Mouse (Mus musculus) stomach, postnatal 0 days (tissue): ENCODE results near the gene Gbf1. TPM values are rescaled to one million over a fixed set of nuclear protein-coding genes. Genes with fewer than 3 reads are reported as not detected.

ENCODE experiments used
- ATAC-seq: fragments of 200-750 bp; cut with Nextera tagmentation; 2 replicates; pipeline ENCODE4 v1.8.0; 2017; ENCODE audit not compliant: low FRiP score, low TSS enrichment
- DNase-seq: peaks from one replicate; pipeline ENCODE4 v3.0.0-alpha.2; 2016; ENCODE audit warnings: low spot score
- H3K27ac ChIP-seq: fragments of 300-500 bp; sonication (generic); replicated peaks from 2 replicates; pipeline ENCODE4 v1.5.1; 2014; ENCODE audit warnings: mild to moderate bottlenecking, control low read depth
- H3K27me3 ChIP-seq: fragments of 300-500 bp; sonication (generic); 2 replicates; pipeline ENCODE4 v1.6.1; 2014; ENCODE audit warnings: low read length; ENCODE audit not compliant: control insufficient read depth, insufficient read depth
- H3K36me3 ChIP-seq: fragments of 300-500 bp; sonication (generic); 2 replicates; pipeline ENCODE4 v1.6.1; 2014; ENCODE audit warnings: low read length, mixed read lengths; ENCODE audit not compliant: control insufficient read depth, insufficient read depth
- H3K4me1 ChIP-seq: fragments of 300-500 bp; sonication (generic); replicated peaks from 2 replicates; pipeline ENCODE4 v1.6.1; 2014; ENCODE audit warnings: antibody characterized with exemption; ENCODE audit not compliant: control insufficient read depth, insufficient read depth
- H3K4me2 ChIP-seq: fragments of 300-500 bp; sonication (generic); replicated peaks from 2 replicates; pipeline ENCODE4 v1.6.1; 2014; ENCODE audit warnings: low read depth, mild to moderate bottlenecking, control low read depth, moderate library complexity
- H3K4me3 ChIP-seq: fragments of 300-500 bp; sonication (generic); 2 replicates; pipeline ENCODE4 v1.5.1; 2014; ENCODE audit warnings: low read depth, low read length, control low read depth
- H3K9ac ChIP-seq: fragments of 300-500 bp; sonication (generic); 2 replicates; pipeline ENCODE4 v1.6.1; 2014; ENCODE audit warnings: mild to moderate bottlenecking, low read length, control low read depth, mixed read lengths
- H3K9me3 ChIP-seq: fragments of 300-500 bp; sonication (generic); 2 replicates; pipeline ENCODE4 v1.6.1; 2016; ENCODE audit warnings: low read length; ENCODE audit not compliant: control insufficient read depth
- CTCF ChIP-seq: IDR thresholded peaks from 2 replicates; pipeline ENCODE4 v1.5.1; 2016; ENCODE audit warnings: antibody characterized with exemption, low read depth, mild to moderate bottlenecking, moderate library complexity
- EP300 ChIP-seq: optimal IDR thresholded peaks from 2 replicates; pipeline ENCODE3; 2016; ENCODE audit warnings: antibody characterized with exemption
- WGBS: fragments of 180-500 bp; shearing (Covaris S2); extraction: QIAGEN DNeasy Blood & Tissue Kit; methylation state at CpG from one replicate; pipeline ENCODE4 v1.1.7; 2014; 5-methylcytosine and 5-hydroxymethylcytosine counted together
- polyA plus RNA-seq: library from polyadenylated mRNA; unstranded; fragments of >200 nt; fragmentation: Nextera tagmentation; extraction: Ambion mirVana; gene quantifications from 2 replicates; pipeline ENCODE4 v1.2.1, GENCODE M21; 2015

The Gbf1 gene
- polyA plus RNA-seq, 1 experiment from 2014 or later = 29.0 TPM

GRCm38 (mm10) chr19:46177046-46177445 is 24.7 kb downstream of the Gbf1 start:
- H3K4me2 ChIP-seq = no peak overlapping the region
- DNase-seq (no peak), ATAC-seq (no peak)
- TF ChIP-seq EP300 (no peak), CTCF (no peak)
- no peaks in the 10 kb centered on the region for H3K9me3 ChIP-seq
- H3K27ac ChIP-seq = no peak overlapping the region
- H3K9ac ChIP-seq = no peak overlapping the region
- no peaks in the 10 kb centered on the region for H3K4me1 ChIP-seq
- H3K36me3 ChIP-seq = no peaks in the 10 kb centered on the region
- 32% methylated on average over 5 of the region's 5 CpGs for WGBS
- H3K27me3 ChIP-seq = no peaks in the 10 kb centered on the region
- no peak overlapping the region for H3K4me3 ChIP-seq

- Histone ChIP-seq H3K27me3 (no peaks in the 10 kb centered on the region), H3K9ac (no peak overlapping the region), H3K4me2 (no peak overlapping the region), H3K9me3 (no peaks in the 10 kb centered on the region), H3K4me3 (no peak overlapping the region), H3K4me1 (no peaks in the 10 kb centered on the region), H3K36me3 (no peaks in the 10 kb centered on the region), H3K27ac (no peak overlapping the region)
- DNase-seq = no peak
- WGBS = 72% methylated on average over 2 of the region's 2 CpGs
- no peak for ATAC-seq
- no peak for TF ChIP-seq EP300
- no peak for TF ChIP-seq CTCF
Observed at GRCm38 (mm10) chr19:46180274-46180673, 28.0 kb downstream of the Gbf1 start.

GRCm38 (mm10) chr19:46182241-46182640 is 29.9 kb downstream of the Gbf1 start:
- ATAC-seq = no peak
- DNase-seq = no peak
- no peak for TF ChIP-seq EP300
- no peak for TF ChIP-seq CTCF

GRCm38 (mm10) chr19:46186611-46187010 is 34.3 kb downstream of the Gbf1 start:
- DNase-seq = no peak
- Histone ChIP-seq H3K36me3 (no peaks in the 10 kb centered on the region), H3K9ac (no peak overlapping the region), H3K9me3 (no peaks in the 10 kb centered on the region), H3K4me3 (no peak overlapping the region), H3K27ac (no peak overlapping the region), H3K4me1 (no peaks in the 10 kb centered on the region), H3K4me2 (no peak overlapping the region), H3K27me3 (no peaks in the 10 kb centered on the region)
- 23% methylated on average over 3 of the region's 3 CpGs for WGBS
- no peak for ATAC-seq
- no peak for TF ChIP-seq CTCF
- no peak for TF ChIP-seq EP300

More at GRCm38 (mm10) chr19:46182241-46182640, 29.9 kb downstream of the Gbf1 start:
- no peaks in the 10 kb centered on the region for H3K4me1 ChIP-seq
- H3K27me3 ChIP-seq = no peaks in the 10 kb centered on the region
- no peak overlapping the region for H3K9ac ChIP-seq
- WGBS = 97% methylated on average over 3 of the region's 3 CpGs
- no peak overlapping the region for H3K4me3 ChIP-seq
- H3K36me3 ChIP-seq = no peaks in the 10 kb centered on the region
- no peak overlapping the region for H3K27ac ChIP-seq
- no peak overlapping the region for H3K4me2 ChIP-seq
- H3K9me3 ChIP-seq = no peaks in the 10 kb centered on the region

GRCm38 (mm10) chr19:46187203-46187602 is 34.9 kb downstream of the Gbf1 start:
- H3K9ac ChIP-seq = no peak overlapping the region
- no peaks in the 10 kb centered on the region for H3K36me3 ChIP-seq
- H3K9me3 ChIP-seq = no peaks in the 10 kb centered on the region
- ATAC-seq (no peak), DNase-seq (no peak)
- no peak overlapping the region for H3K4me2 ChIP-seq
- no peak overlapping the region for H3K27ac ChIP-seq
- 61% methylated on average over 2 of the region's 2 CpGs for WGBS
- no peak overlapping the region for H3K4me3 ChIP-seq
- no peaks in the 10 kb centered on the region for H3K4me1 ChIP-seq
- no peak for TF ChIP-seq EP300
- no peak for TF ChIP-seq CTCF
- no peaks in the 10 kb centered on the region for H3K27me3 ChIP-seq

GRCm38 (mm10) chr19:46198293-46198692 is 46.0 kb downstream of the Gbf1 start:
- no peaks in the 10 kb centered on the region for H3K27me3 ChIP-seq
- TF ChIP-seq EP300 (no peak), CTCF (no peak)

More at GRCm38 (mm10) chr19:46198293-46198692, 46.0 kb downstream of the Gbf1 start:
- Histone ChIP-seq H3K4me2 (no peak overlapping the region), H3K36me3 (no peaks in the 10 kb centered on the region), H3K4me3 (no peak overlapping the region), H3K4me1 (no peaks in the 10 kb centered on the region), H3K9ac (no peak overlapping the region), H3K27ac (no peak overlapping the region), H3K9me3 (no peaks in the 10 kb centered on the region)
- no peak for DNase-seq
- WGBS = 71% methylated on average over 3 of the region's 3 CpGs
- ATAC-seq = no peak
